Mouse (Mus musculus): Measurements from ENCODE around the gene Ldhb. TPM values are rescaled to one million over a fixed set of nuclear protein-coding genes. Genes with fewer than 3 reads are reported as not detected.

The Ldhb gene
- 146 and 157 TPM in 2 replicates for polyA plus RNA-seq (2012; rRNA removed)

- H3K36me3 ChIP-seq (ENCODE audit: control insufficient read depth, insufficient read depth, low read length) = no peaks in the 10 kb centered on the region
- peak within 1 kb of the TSS; percentile 83 for H3K27ac ChIP-seq (ENCODE audit: control insufficient read depth, insufficient read depth, low read depth, low read length)
- no peaks in the 10 kb centered on the region for H3K27me3 ChIP-seq (ENCODE audit: control insufficient read depth, insufficient read depth, low read length)
- TF ChIP-seq POLR2A (IDR thresholded peaks at IDR 0.05; ENCODE audit: control insufficient read depth, low read depth, low read length) = peak; percentile 78
- no peak for TF ChIP-seq CTCF (IDR thresholded peaks at IDR 0.05; ENCODE audit: control insufficient read depth, insufficient read depth, insufficient replicate concordance, low read depth, low read length)
- H3K4me3 ChIP-seq (ENCODE audit: control insufficient read depth, low read depth, low read length) = peak within 1 kb of the TSS; percentile 88
- H3K4me1 ChIP-seq (ENCODE audit: control insufficient read depth, insufficient read depth, low read length) = peaks cover 5% of the 10 kb centered on the region
Observed at GRCm38 (mm10) chr6:142507785-142508162, at the start of gene Ldhb. Gene Ldhb, minus strand, starts transcription at chr6:142507957.

GRCm38 (mm10) chr6:142555988-142556387, 48.2 kb upstream of the Ldhb start:
- no peaks in the 10 kb centered on the region for H3K36me3 ChIP-seq (ENCODE audit: control insufficient read depth, insufficient read depth, low read length)
- no peak overlapping the region for H3K4me3 ChIP-seq (ENCODE audit: control insufficient read depth, low read depth, low read length)
- TF ChIP-seq CTCF (IDR thresholded peaks at IDR 0.05; ENCODE audit: control insufficient read depth, insufficient read depth, insufficient replicate concordance, low read depth, low read length) (no peak), POLR2A (IDR thresholded peaks at IDR 0.05; ENCODE audit: control insufficient read depth, low read depth, low read length) (no peak)
- peaks cover 2% of the 10 kb centered on the region; the same call in 1 of the 2 replicates for H3K4me1 ChIP-seq (ENCODE audit: control insufficient read depth, insufficient read depth, low read length)
- no peak overlapping the region for H3K27ac ChIP-seq (ENCODE audit: control insufficient read depth, insufficient read depth, low read depth, low read length)
- H3K27me3 ChIP-seq (ENCODE audit: control insufficient read depth, insufficient read depth, low read length) = no peaks in the 10 kb centered on the region

DNA sequence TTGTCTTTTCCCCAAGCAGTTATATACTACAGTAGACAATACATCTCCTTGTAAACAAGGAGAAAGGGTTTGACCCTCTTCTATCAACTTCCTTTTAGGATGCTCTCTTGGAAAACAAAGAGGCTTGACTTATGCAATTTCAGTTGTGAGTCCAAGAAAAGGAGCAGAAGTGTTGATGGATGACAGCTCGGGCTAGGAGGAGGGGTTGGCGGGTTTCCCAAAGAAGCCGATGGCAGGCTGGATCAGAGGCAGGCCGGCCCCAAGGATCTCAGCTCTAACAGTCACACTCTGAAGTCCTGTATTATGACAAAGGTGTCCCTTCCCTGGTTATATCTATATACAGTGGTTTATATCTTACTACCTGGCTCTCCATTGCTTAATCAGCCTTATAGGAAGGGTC, 43.7 kb upstream of the Ldhb start:
- no peak overlapping the region for H3K4me3 ChIP-seq (ENCODE audit: control insufficient read depth, low read depth, low read length)
- no peak overlapping the region for H3K27ac ChIP-seq (ENCODE audit: control insufficient read depth, insufficient read depth, low read depth, low read length)
- TF ChIP-seq POLR2A (IDR thresholded peaks at IDR 0.05; ENCODE audit: control insufficient read depth, low read depth, low read length) (no peak), CTCF (IDR thresholded peaks at IDR 0.05; ENCODE audit: control insufficient read depth, insufficient read depth, insufficient replicate concordance, low read depth, low read length) (no peak)
- no peaks in the 10 kb centered on the region for H3K4me1 ChIP-seq (ENCODE audit: control insufficient read depth, insufficient read depth, low read length)
- no peaks in the 10 kb centered on the region for H3K36me3 ChIP-seq (ENCODE audit: control insufficient read depth, insufficient read depth, low read length)
- no peaks in the 10 kb centered on the region for H3K27me3 ChIP-seq (ENCODE audit: control insufficient read depth, insufficient read depth, low read length)

GRCm38 (mm10) chr6:142550871-142551270, 43.1 kb upstream of the Ldhb start:
- TF ChIP-seq POLR2A (IDR thresholded peaks at IDR 0.05; ENCODE audit: control insufficient read depth, low read depth, low read length) (no peak), CTCF (IDR thresholded peaks at IDR 0.05; ENCODE audit: control insufficient read depth, insufficient read depth, insufficient replicate concordance, low read depth, low read length) (no peak)
- H3K4me3 ChIP-seq (ENCODE audit: control insufficient read depth, low read depth, low read length) = no peak overlapping the region
- no peak overlapping the region for H3K27ac ChIP-seq (ENCODE audit: control insufficient read depth, insufficient read depth, low read depth, low read length)
- H3K27me3 ChIP-seq (ENCODE audit: control insufficient read depth, insufficient read depth, low read length) = no peaks in the 10 kb centered on the region
- H3K36me3 ChIP-seq (ENCODE audit: control insufficient read depth, insufficient read depth, low read length) = no peaks in the 10 kb centered on the region
- H3K4me1 ChIP-seq (ENCODE audit: control insufficient read depth, insufficient read depth, low read length) = no peaks in the 10 kb centered on the region

GRCm38 (mm10) chr6:142548377-142548776, 40.6 kb upstream of the Ldhb start:
- Histone ChIP-seq H3K4me1 (ENCODE audit: control insufficient read depth, insufficient read depth, low read length) (peaks cover 6% of the 10 kb centered on the region), H3K27me3 (ENCODE audit: control insufficient read depth, insufficient read depth, low read length) (no peaks in the 10 kb centered on the region), H3K27ac (ENCODE audit: control insufficient read depth, insufficient read depth, low read depth, low read length) (no peak overlapping the region), H3K36me3 (ENCODE audit: control insufficient read depth, insufficient read depth, low read length) (no peaks in the 10 kb centered on the region), H3K4me3 (ENCODE audit: control insufficient read depth, low read depth, low read length) (no peak overlapping the region)
- TF ChIP-seq CTCF (IDR thresholded peaks at IDR 0.05; ENCODE audit: control insufficient read depth, insufficient read depth, insufficient replicate concordance, low read depth, low read length) (no peak), POLR2A (IDR thresholded peaks at IDR 0.05; ENCODE audit: control insufficient read depth, low read depth, low read length) (no peak)

DNA sequence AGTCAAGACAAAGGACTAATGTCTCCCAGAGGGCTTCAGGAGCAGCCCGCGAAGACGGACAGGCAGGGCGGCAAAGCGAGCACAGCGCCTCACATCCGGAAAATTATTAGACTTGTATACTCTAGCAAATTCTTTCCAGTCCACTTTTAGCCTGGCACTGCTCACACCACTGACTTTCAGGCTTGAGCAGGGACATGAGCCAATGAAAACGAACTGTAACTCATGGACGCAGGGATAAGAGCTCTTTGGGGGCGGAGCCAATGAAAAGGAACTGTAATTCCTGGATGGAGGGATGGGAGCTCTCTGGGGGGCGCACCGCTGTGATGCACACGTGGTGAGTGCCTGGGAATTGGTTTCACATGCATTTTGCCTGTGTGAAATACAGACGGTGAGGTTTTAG, 37.4 kb upstream of the Ldhb start:
- Histone ChIP-seq H3K27me3 (ENCODE audit: control insufficient read depth, insufficient read depth, low read length) (no peaks in the 10 kb centered on the region), H3K36me3 (ENCODE audit: control insufficient read depth, insufficient read depth, low read length) (no peaks in the 10 kb centered on the region), H3K4me1 (ENCODE audit: control insufficient read depth, insufficient read depth, low read length) (peaks cover 6% of the 10 kb centered on the region), H3K4me3 (ENCODE audit: control insufficient read depth, low read depth, low read length) (peak overlapping the region; percentile 64), H3K27ac (ENCODE audit: control insufficient read depth, insufficient read depth, low read depth, low read length) (no peak overlapping the region)
- TF ChIP-seq CTCF (IDR thresholded peaks at IDR 0.05; ENCODE audit: control insufficient read depth, insufficient read depth, insufficient replicate concordance, low read depth, low read length) (no peak), POLR2A (IDR thresholded peaks at IDR 0.05; ENCODE audit: control insufficient read depth, low read depth, low read length) (no peak)

GRCm38 (mm10) chr6:142543648-142544047, 35.9 kb upstream of the Ldhb start:
- Histone ChIP-seq H3K27ac (ENCODE audit: control insufficient read depth, insufficient read depth, low read depth, low read length) (no peak overlapping the region), H3K4me3 (ENCODE audit: control insufficient read depth, low read depth, low read length) (no peak overlapping the region), H3K27me3 (ENCODE audit: control insufficient read depth, insufficient read depth, low read length) (no peaks in the 10 kb centered on the region), H3K36me3 (ENCODE audit: control insufficient read depth, insufficient read depth, low read length) (no peaks in the 10 kb centered on the region), H3K4me1 (ENCODE audit: control insufficient read depth, insufficient read depth, low read length) (peaks cover 6% of the 10 kb centered on the region)
- TF ChIP-seq POLR2A (IDR thresholded peaks at IDR 0.05; ENCODE audit: control insufficient read depth, low read depth, low read length) (no peak), CTCF (IDR thresholded peaks at IDR 0.05; ENCODE audit: control insufficient read depth, insufficient read depth, insufficient replicate concordance, low read depth, low read length) (no peak)

GRCm38 (mm10) chr6:142542800-142543175, 35.0 kb upstream of the Ldhb start:
- H3K4me1 ChIP-seq (ENCODE audit: control insufficient read depth, insufficient read depth, low read length) = peaks cover 10% of the 10 kb centered on the region
- H3K27me3 ChIP-seq (ENCODE audit: control insufficient read depth, insufficient read depth, low read length) = no peaks in the 10 kb centered on the region
- no peak for TF ChIP-seq CTCF (IDR thresholded peaks at IDR 0.05; ENCODE audit: control insufficient read depth, insufficient read depth, insufficient replicate concordance, low read depth, low read length)
- TF ChIP-seq POLR2A (IDR thresholded peaks at IDR 0.05; ENCODE audit: control insufficient read depth, low read depth, low read length) = no peak
- no peaks in the 10 kb centered on the region for H3K36me3 ChIP-seq (ENCODE audit: control insufficient read depth, insufficient read depth, low read length)
- H3K4me3 ChIP-seq (ENCODE audit: control insufficient read depth, low read depth, low read length) = no peak overlapping the region
- no peak overlapping the region for H3K27ac ChIP-seq (ENCODE audit: control insufficient read depth, insufficient read depth, low read depth, low read length)

All from testis, adult 2 months (tissue).